ENCODE assay signal across 8 mouse cellular contexts in the genomic region with DNA sequence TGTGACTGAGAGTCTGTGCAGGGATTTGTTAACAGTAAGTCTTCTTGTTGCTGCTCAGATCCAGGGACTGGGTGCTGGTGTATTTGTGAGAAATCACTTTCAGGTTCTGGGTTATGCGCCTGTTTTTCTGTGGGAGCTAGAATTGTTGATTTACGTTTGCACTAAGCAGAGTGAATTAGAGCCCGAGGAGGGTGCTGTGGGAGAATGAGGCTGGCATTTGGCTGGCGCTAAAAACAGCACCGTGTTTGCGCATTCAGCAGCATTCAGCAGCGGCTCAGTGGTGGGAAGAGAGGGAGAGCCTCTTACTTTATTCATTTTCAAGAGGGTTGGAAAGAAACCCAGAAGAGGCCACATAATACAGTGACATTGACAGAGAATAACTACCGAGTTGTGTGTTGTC. TPM values are rescaled to one million over a fixed set of nuclear protein-coding genes. Genes with fewer than 3 reads are reported as not detected.
DNase-seq lines count a peak whose midpoint lies in the region; ATAC-seq lines count a peak whose summit lies in the region.

No protein-coding gene starts in this region.

- H3K27ac ChIP-seq in hindbrain, embryonic 12.5 days: peak overlapping the region; percentile 60
- no peak overlapping the region for H3K27ac ChIP-seq in hindbrain, embryonic 11.5 days (ENCODE audit: low read depth, low read length)
- H3K27ac ChIP-seq in forebrain, embryonic 10.5 days: peak overlapping the region; percentile 56

- 33% methylated on average over 8 of the region's 8 CpGs for WGBS in hindbrain, embryonic 12.5 days
- 39% methylated on average over 8 of the region's 8 CpGs for WGBS in hindbrain, embryonic 11.5 days
- WGBS in forebrain, embryonic 10.5 days: 39% methylated on average over 8 of the region's 8 CpGs

- H3K4me1 ChIP-seq in hindbrain, embryonic 12.5 days: peaks cover 95% of the 10 kb centered on the region
- H3K4me1 ChIP-seq in hindbrain, embryonic 11.5 days (replicated peaks; ENCODE audit: control insufficient read depth, insufficient read depth, low read length): peaks cover 30% of the 10 kb centered on the region
- peaks cover 98% of the 10 kb centered on the region for H3K4me1 ChIP-seq in forebrain, embryonic 10.5 days

- H3K36me3 ChIP-seq in hindbrain, embryonic 12.5 days: no peaks in the 10 kb centered on the region
- no peaks in the 10 kb centered on the region for H3K36me3 ChIP-seq in hindbrain, embryonic 11.5 days (ENCODE audit: control insufficient read depth, insufficient read depth, low read length)
- peaks cover 9% of the 10 kb centered on the region for H3K36me3 ChIP-seq in forebrain, embryonic 10.5 days (replicated peaks)

- H3K27me3 ChIP-seq in hindbrain, embryonic 12.5 days: no peaks in the 10 kb centered on the region
- no peaks in the 10 kb centered on the region for H3K27me3 ChIP-seq in hindbrain, embryonic 11.5 days (ENCODE audit: control insufficient read depth, insufficient read depth, low read length)
- no peaks in the 10 kb centered on the region for H3K27me3 ChIP-seq in forebrain, embryonic 10.5 days (ENCODE audit: poor library complexity, severe bottlenecking)

- no peak for ATAC-seq in hindbrain, embryonic 12.5 days (ENCODE audit: low FRiP score)
- no peak for ATAC-seq in hindbrain, embryonic 11.5 days (ENCODE audit: low FRiP score)

- H3K4me3 ChIP-seq in hindbrain, embryonic 12.5 days: no peak overlapping the region
- H3K4me3 ChIP-seq in hindbrain, embryonic 11.5 days (ENCODE audit: low read depth, low read length): no peak overlapping the region
- no peak overlapping the region for H3K4me3 ChIP-seq in forebrain, embryonic 10.5 days

- H3K4me2 ChIP-seq in hindbrain, embryonic 12.5 days (replicated peaks): peak overlapping the region; percentile 30
- no peak overlapping the region for H3K4me2 ChIP-seq in hindbrain, embryonic 11.5 days (replicated peaks; ENCODE audit: low read depth, low read length)

- intact Hi-C loops in gastrocnemius, postnatal 14 days (cut with DNase I; ENCODE audit: low total_unique reads): no loop called here

- no peak overlapping the region for H3K9ac ChIP-seq in hindbrain, embryonic 12.5 days
- no peak overlapping the region for H3K9ac ChIP-seq in hindbrain, embryonic 11.5 days (ENCODE audit: low read depth, low read length)

- no peaks in the 10 kb centered on the region for H3K9me3 ChIP-seq in hindbrain, embryonic 12.5 days (replicated peaks)
- H3K9me3 ChIP-seq in hindbrain, embryonic 11.5 days (ENCODE audit: control insufficient read depth, low read length): no peaks in the 10 kb centered on the region
- H3K9me3 ChIP-seq in forebrain, embryonic 10.5 days: no peaks in the 10 kb centered on the region

- DNase-seq in hindbrain, embryonic 11.5 days (ENCODE audit: low spot score): no peak
- no peak for DNase-seq in forebrain, embryonic 10.5 days (ENCODE audit: extremely low spot score, low spot score)
- peak; percentile 72 to 83 for DNase-seq in layer of hippocampus, postnatal 14 days (ENCODE audit: low spot score in 2 of 2)
- peak; percentile 88 for DNase-seq in right cerebral cortex, adult 18-20 months
- no peak for DNase-seq in T-cell, adult 2 months (ENCODE audit: low spot score)
- DNase-seq in lung, postnatal 14 days: no peak
- DNase-seq in gastrocnemius, postnatal 14 days: no peak

RNA-seq across cellular contexts. Expression of a gene that starts 42.2 kb away (rescaled TPM):
- 65.6 and 66.2 TPM in 2 replicates for polyA plus RNA-seq in hindbrain, embryonic 12.5 days (2016; fragmentation: Nextera tagmentation; extraction: Ambion mirVana)
- 42.3 and 68.2 TPM in 2 replicates for polyA plus RNA-seq in hindbrain, embryonic 11.5 days (2014; fragmentation: Nextera tagmentation; extraction: Ambion mirVana)
- polyA plus RNA-seq in forebrain, embryonic 10.5 days (2016; fragmentation: Nextera tagmentation; extraction: Ambion mirVana): 28.3 and 31.0 TPM in 2 replicates
- 100 to 1,000 TPM; 230 to 243 TPM for total RNA-seq in layer of hippocampus, postnatal 14 days (2021)
- total RNA-seq in gastrocnemius, postnatal 14 days (2021): 10 to 100 TPM; 53.2 to 53.6 TPM

Comparison
In these comparisons a context has a peak if more than half of its experiments do, and no peak if none do; other contexts are left out.
1. DNase-seq: peak in layer of hippocampus, postnatal 14 days (2 of 2) and right cerebral cortex, adult 18-20 months (single experiment); none in hindbrain, embryonic 11.5 days (single experiment), forebrain, embryonic 10.5 days (single experiment), T-cell, adult 2 months (single experiment), lung, postnatal 14 days (single experiment) and gastrocnemius, postnatal 14 days (single experiment).